Mouse (Mus musculus) E14TG2a.4 (cell line): ENCODE measurements around the gene Stard3.

Experiments
- CTCF ChIP-seq: conservative IDR thresholded peaks from 2 replicates; pipeline ENCODE4 v1.5.1; 2014; ENCODE audit warnings: low read length
- NANOG ChIP-seq: IDR thresholded peaks from 2 replicates; pipeline ENCODE4 v1.6.1; 2014; ENCODE audit warnings: borderline replicate concordance, low read length, mixed read lengths

- no peak for TF ChIP-seq CTCF
- TF ChIP-seq NANOG, result no peak
Measured at GRCm38 (mm10) chr11:98358161-98359083, at the start of gene Stard3.
